Mouse (Mus musculus): Measurements from ENCODE around the gene Neu2.
A peak's percentile ranks its signal among the peaks of the same experiment; 100 is the strongest.

Neu2 gene

GRCm38 (mm10) chr1:87541614-87542013, 31.9 kb downstream of the Neu2 start:
- peak; percentile 88 for DNase-seq

- peak; percentile 16 for DNase-seq
Measured at GRCm38 (mm10) chr1:87551008-87551407, 41.3 kb downstream of the Neu2 start.

GRCm38 (mm10) chr1:87553586-87553985, 43.9 kb downstream of the Neu2 start:
- no peak for DNase-seq

DNA sequence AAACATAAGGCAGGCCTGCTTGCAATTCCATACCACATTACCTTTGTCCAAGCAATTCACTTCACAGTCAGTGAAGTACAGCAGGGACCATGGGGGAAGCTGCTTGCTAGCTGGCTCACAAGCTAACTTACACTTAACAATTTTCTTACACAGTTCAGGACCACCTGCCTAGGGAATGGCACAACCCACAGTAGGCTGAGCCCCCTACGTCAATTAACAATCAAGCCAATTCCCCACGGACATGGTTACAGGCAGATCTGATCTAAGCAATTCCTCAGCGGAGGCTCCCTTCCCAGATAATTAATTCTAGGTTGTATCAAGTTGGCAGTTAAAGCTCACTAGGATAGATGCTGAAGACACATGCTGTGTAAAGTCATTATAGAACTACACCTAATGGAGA, 53.3 kb downstream of the Neu2 start:
- no peak for DNase-seq

DNA sequence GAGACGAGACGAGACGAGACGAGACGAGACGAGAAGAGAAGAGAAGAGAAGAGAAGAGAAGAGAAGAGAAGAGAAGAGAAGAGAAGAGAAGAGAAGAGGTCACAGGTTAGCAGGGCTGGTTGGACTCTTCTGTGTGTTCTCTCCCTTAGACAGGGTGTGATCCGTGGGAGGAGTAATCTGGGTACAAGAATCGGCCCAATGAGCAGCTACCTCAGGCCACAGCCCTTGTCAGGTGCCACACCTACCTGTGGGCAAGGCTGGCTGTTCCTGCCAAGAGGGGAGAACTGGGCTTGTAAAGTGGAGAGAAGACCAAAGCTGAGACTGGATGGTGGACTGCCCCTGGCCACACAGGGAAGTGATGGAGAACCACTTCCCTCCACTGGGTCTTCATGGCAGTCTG, 56.1 kb downstream of the Neu2 start:
- no peak for DNase-seq

DNA sequence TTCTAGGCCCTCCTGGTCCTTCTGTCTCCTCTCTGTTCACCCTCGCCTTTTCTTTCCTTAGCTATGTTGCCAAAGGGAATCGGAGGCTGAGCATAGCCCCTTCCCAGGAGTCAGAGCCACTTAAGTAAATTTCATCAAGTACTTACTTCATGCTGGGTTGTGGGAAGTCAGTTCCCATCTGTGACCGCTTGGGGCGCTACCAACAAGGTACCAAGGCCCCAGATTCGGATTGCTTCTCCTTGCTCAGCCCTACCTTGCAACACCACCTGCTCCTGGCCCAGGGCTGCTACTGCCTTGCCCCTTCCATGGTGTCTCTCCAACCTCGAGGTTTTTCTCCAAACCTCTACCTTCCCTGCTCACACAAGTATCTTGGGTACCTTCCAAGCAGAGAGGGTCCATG, 58.7 kb downstream of the Neu2 start:
- DNase-seq: peak; percentile 61

GRCm38 (mm10) chr1:87573261-87573660, 63.6 kb downstream of the Neu2 start:
- no peak for DNase-seq

DNA sequence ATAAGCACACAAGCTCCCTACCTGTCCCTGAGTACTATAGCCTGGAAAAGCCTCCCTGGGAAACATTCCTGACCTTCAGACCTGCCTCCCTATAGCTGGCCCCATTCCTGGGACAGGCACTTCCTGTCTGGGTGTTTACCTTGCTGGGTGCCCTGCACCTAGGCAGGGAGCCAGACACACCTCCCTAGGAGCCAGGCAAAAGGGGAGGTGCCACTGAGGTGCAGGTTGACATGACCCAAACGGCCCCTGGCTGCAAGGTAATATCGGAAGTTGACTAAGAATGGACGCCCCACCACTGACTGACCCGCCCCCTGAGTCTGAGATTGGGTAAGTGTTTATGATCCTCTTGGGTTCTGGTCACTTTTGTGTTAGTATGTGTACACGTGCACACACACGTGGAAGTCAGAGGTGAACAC, 64.1 kb downstream of the Neu2 start, which contains the start of gene Ngef:
Gene Ngef, minus strand, starts transcription at position 71 of the 416 bp plus-strand sequence.
- peak; percentile 90 for DNase-seq

DNA sequence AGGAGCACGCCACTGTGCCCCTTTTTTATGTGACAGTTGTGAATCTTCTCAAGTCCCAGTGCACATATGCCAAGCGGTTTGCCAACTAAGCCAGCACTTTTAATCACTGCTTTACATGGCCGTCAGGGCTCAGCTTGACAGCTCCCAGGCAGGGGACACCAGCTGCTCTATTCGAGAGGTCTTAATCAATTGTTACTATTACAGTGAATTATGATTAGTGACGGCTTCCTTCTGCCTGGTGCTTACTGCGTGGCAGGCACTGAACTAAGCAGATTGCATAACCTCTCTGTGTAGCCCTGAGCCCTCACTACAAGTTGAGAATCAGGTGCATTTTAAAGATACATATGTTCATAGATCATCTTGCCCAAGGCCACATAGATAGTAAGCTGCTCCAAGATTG, 64.7 kb downstream of the Neu2 start:
- peak; percentile 47 for DNase-seq

GRCm38 (mm10) chr1:87574785-87575184, 65.1 kb downstream of the Neu2 start:
- peak; percentile 94 for DNase-seq

GRCm38 (mm10) chr1:87578965-87579364, 69.3 kb downstream of the Neu2 start:
- no peak for DNase-seq

- DNase-seq: no peak
Measured at GRCm38 (mm10) chr1:87580824-87581223, 71.1 kb downstream of the Neu2 start.

DNA sequence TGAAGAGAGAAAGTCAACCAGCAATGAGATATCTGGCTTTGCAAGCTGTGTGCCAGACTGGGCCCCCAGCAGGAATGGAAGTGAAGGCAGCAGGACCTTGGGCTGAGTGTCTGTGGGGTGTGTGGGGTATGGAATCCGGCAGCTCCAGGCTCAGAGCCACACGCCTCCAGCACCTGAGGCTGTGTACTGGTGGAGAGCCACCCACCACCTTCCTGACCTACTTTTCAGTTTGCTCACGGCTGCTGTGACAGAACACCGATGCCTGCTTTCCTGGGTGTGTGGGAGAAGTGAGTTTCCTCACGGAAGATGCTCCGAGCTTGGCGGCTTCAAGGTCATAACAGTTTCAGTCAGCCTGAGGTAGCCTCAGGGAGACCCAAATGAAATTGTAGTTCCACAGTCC, 79.5 kb downstream of the Neu2 start:
- no peak for DNase-seq

DNA sequence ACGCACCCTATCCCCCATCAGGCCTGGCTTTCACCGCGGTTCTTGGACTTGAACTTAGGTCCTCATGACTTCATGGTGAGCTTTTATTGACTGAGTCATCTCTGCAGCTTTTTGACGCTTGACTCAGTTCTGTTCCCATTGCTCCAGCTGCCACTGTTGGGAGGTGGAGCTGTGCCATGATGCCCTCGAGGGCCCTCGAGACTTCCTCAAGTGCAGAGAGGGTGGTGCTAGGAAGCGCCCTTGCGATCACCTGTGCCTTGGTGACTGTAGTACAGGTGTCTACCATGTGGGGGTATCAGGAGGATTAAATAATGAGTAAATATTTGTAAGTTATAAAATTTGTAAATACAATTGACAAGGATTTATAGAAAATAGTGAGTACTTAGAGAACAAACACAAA, 80.3 kb downstream of the Neu2 start:
- peak; percentile 71 for DNase-seq

GRCm38 (mm10) chr1:87594261-87594660, 84.6 kb downstream of the Neu2 start:
- peak; percentile 21 for DNase-seq

DNA sequence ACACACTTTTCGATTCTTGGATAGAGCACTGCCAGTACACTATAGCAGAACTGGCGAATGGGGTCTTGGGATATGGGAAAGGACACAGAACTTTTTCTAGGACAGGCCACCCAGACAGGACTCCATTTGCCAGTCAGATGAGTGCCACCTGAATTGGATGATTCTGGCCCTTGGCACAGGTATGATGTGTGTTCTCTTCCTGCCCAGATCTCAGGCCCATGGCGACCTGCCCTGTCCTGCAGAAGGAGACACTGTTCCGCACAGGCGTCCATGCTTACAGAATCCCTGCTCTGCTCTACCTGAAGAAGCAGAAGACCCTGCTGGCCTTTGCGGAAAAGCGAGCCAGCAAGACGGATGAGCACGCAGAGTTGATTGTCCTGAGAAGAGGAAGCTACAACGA, 85.0 kb downstream of the Neu2 start:
- no peak for DNase-seq

GRCm38 (mm10) chr1:87600533-87600932, 90.8 kb downstream of the Neu2 start:
- no peak for DNase-seq

DNA sequence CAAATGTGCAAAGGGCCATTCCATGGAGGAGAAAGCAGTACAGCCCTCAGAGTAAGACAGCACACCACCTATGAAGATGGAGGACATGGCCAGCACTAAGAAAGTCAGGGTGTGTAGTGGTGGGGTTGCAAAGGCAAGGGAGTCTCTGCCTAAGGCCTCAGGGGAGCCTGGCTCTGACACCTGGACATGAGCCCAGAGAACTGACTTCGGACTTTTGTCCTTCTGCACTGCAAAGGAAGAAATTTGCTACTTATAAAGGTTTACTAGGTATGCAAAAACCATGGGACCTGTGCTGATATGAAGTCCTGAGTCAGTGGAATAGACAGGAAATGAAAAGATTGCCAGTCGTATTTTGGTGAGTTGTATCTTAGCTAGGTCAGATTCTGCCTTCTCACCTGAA, 92.1 kb downstream of the Neu2 start:
- DNase-seq: no peak

DNA sequence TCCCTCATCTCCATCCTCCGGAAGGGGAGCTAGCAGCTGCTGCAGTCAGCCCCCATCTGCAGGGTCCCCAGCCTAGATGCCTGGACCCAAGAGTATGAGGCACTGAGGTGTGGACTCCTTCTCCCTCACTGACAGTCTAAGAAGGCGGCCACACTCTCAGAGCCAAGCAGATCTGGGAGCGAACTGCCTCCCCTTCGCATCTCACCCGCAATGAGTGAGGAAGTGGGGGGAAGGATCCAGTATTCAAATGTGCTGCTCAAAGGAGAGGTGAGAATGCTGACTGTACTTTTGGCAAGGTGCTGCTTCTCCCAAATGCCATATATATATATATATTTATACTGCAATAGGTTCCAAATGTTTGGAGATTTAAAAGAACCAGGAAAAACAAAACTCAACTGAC, 93.7 kb downstream of the Neu2 start:
- DNase-seq: no peak

DNA sequence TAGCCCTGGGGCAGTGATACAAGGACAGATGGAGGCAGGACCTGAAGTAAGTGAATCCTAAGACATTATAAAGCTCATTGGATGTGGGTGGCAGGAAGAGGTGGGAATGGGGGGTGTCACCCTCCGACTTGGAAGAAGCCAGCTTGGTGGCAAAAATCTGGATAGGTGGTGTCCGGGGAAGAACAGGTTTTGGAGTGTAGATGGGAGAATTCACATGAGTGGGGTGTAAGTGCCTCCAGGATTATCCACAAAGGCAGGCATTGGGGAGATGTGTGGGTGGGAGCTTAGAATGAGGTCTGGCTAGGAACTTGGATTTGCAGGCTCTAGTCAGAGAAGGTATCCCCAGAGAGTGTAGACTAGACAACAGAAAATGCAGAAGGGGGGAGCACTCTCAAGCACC, 95.6 kb downstream of the Neu2 start:
- no peak for DNase-seq

DNA sequence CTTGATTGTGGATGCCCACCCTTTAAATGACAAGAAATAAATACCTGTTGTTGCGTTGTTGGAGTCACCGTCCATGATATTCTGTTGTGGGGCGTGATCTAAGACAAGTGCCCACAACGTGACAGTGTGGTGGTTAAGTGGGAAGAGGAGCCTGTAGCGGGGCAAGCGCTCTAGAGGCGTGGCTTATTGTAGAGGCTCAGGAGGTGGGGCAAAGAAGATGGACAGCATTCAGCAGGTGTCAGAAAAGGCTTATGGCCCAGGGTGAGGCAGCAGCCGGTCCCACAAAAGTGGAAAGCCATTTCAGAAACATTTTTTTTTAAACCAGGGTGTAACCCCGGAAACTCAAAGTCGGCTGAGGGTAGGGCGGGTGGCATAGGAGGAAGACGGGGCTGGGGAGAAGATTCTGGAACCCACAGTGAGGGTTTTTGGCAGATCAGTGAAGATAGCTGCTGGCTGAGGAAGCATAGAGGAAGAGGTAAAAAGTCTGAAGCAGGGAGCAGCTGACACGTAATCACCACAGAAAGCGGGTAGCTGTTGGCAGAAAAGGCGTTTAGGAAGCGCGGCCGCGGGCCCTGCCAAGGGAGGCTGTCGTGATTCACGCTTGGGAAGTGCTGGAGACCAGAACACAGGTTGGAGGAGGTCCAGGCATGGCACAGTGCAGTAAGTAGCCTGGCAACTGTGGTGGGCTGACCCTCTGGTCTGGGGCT, 97.8 kb downstream of the Neu2 start:
- DNase-seq: peak; percentile 46

- DNase-seq: peak; percentile 89
Measured at GRCm38 (mm10) chr1:87608416-87609046, 98.8 kb downstream of the Neu2 start.

DNA sequence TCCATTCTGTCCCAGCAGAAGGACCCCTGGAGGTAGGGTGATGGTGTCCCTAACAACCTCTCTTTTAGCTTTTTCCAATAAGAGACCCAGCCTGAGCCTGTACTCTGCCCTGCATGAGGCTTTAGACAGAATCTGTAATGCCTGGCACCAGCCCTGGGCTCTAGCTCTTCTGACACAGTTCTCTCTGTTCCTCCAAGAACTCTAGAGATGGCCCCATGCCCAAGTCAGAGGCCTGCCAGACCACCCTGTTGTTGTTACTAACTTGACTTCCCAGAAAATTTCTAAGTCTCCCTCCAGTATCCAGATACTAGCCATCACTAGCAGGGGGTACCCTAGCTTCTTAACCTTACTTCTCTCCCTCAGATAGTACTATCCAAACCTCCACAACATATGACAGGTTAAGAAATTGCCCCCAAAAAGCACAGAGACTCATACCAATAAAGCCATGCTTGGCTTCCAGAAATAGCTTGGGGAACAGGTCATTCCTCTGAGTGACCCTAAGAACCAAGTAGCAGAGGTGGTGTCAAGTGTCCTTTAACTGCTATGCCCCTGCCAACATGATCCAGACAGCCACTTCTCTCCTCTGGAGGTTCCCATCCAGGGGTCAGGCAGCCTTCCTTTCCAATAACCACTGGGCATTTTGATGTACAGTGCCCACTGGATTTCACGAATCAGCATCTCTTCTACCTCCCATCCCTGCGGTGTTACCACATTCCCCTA, 105.0 kb downstream of the Neu2 start:
- no peak for DNase-seq

- DNase-seq: peak; percentile 73
Measured at GRCm38 (mm10) chr1:87620211-87620668, 110.6 kb downstream of the Neu2 start, which contains the start of gene Inpp5d. Inpp5d (plus strand) TSS chr1:87620312.
